Mouse (Mus musculus): ENCODE results near the gene Ttc23.

The Ttc23 gene

DNA sequence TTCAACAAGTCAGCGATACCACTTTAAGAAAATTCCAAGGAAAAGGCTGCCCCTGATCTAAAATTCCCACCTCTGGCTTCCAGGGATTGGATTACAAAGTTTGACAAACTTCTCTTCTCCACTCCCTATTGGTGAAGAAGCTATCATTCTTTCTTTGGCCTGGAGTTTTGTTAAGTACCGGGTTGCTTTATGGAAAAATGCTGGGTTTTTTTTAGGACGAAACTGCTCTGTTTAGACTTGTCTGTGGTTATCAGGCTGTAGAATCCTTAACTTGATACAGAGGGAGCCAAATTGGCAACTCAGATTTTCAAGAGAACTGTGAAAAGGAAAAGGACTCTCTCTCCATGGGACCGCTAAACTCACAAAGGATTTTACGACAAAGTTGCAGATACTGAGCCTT, at the start of gene Ttc23:
Gene Ttc23 (plus strand): TSS at position 134 of the 400 bp plus-strand sequence.
- no peak for DNase-seq (ENCODE audit: low spot score)

DNA sequence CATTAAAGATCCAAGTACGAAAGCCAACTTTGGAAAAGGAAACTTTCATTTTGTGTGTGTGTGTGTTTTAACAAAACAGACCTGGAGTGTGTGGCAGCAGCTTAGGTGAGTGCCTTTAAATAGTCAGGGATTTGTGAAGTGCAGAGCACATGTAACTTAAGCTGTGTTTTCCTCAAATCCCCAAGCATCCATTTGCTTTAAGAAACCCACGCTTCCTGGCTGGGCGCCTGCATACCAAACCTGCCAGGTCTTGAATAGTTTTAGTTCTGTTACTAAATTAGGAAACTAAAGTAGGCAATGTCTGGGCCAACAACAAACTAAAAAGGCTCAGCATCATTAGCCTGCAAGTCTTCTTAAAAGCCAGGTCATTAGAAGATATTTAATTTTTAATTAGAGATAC, 49.2 kb upstream of the Ttc23 start:
- DNase-seq (ENCODE audit: low spot score) = no peak

DNA sequence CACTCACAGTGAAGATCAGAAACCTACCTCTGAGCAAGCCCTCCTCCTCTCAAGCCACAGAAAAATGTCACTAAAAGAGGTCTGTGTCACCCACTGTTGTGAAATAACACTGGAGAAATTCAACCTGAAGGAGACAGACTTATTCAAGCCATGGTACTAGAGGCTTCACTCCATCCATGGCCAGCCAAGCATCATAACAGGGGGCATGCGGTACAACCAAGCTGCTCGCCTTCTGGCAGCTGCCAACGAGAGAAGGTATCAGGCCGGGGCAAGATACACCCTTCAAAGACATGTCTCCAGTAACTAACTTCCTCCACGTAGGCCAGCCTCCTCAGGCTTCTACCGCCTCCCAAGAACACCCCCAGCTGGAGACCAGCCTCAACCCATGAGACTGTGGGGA, 42.1 kb upstream of the Ttc23 start:
- no peak for DNase-seq (ENCODE audit: low spot score)

DNA sequence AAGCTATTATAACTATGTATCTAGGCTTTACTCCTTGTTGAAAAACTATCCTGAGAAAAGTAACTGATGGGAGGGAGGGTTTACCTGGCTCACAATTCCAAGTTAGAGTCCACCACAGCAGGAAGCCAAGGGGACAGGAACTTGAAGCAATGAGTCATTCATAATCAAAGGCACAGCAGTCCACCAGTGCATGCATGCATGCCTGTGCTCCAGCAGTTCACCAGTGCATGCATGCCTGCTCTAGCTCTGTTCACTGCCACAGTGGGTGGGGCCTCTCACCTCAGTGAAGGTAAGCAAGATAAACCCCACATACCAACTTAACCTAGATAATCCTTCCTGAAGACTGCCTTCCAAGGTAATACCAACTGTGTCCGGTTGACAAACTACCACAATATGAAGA, 41.0 kb upstream of the Ttc23 start:
- DNase-seq (ENCODE audit: low spot score) = no peak

DNA sequence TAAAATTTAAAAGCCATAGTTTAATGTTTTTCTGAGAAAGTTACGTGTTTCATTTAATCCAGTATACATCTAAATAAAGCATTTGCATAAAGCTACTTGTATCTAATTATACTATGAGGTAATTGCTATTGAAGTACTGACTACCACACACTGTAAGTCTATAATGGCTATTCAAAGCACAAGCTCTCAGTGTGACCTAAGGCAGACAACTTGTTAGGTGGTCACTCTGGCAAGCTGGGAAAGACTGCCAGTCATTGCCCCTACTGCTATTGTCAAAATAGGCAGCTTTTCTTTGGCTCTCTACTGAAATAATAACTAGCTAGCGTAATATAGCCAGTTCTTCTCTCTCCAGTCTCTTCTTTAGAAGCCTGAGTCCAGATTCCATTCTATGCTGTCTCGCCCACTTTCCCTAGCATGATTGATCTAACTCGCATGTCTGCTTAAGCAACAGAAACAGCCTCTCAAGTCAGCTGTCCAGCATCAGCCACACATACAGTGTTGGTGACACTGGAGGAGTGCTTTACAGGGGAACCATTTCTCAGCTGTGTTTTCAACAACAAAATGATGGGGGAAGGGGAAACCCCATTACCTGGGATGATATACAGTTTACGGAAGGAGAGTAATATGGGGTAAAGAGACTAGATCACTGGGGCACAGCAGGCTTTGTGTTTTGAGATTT, 39.4 kb upstream of the Ttc23 start:
- DNase-seq (ENCODE audit: low spot score) = no peak

DNA sequence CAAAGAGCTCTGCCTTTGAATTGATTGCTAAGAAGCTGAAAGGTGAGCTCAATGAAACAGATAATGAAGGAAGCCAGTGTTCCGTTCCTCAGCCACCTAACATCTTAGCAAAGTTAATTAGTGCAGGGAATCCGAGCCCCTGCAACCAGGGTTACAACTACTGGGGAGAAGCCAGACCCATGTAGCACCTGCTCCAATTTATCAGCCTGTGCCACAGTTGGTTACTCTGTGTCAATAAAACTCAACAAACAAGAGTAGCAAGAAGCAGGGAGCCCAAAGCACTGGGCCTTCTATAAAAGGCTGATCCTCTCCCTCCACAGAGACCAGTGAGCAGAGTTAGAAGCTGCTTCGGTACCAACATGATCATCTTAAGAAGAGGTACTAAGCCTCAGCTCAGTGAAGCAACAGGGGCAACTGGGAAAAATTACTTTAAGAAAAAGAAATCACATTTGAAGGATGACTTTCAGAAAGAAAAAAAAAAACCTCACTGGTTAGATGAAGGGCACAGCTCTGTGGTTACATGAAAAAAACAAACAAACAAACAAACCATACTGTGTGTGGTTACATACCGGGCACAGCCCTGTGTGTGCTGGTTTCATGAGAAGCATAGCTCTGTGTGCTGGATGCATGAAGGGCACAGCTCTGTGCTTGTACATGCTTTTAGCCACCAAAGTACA, 38.7 kb upstream of the Ttc23 start:
- no peak for DNase-seq (ENCODE audit: low spot score)

DNA sequence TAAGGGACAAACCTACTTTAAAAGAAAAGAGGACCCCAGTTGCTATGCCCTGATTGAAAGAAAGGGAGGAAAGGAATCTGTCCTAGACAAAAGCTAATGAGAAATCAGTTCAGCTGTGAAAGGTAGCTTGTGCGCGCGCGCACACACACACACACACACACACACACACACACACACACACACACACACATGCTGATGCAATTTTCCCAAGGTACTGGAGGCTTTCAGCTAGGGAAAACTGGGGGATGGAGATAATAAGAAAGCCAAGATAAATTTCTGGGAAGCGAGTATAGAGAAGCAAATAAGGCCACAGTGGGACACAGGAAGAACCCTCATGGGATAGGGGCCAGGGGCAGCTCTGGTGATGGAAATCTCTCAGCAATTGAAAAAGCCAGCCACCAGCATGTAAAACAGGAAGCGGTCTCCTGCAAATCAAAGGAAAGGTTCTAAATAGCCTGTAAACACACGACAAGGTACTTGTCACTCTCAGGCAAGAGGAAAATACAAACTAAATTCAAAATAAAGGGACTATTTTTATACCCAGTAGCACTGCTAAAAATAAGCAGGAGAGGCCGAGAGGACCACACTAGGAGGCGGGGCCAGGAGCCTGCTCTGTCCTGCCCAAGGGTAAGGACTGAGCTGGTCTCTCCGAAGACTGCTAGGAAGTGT, 33.3 kb upstream of the Ttc23 start:
- no peak for DNase-seq (ENCODE audit: low spot score)

DNA sequence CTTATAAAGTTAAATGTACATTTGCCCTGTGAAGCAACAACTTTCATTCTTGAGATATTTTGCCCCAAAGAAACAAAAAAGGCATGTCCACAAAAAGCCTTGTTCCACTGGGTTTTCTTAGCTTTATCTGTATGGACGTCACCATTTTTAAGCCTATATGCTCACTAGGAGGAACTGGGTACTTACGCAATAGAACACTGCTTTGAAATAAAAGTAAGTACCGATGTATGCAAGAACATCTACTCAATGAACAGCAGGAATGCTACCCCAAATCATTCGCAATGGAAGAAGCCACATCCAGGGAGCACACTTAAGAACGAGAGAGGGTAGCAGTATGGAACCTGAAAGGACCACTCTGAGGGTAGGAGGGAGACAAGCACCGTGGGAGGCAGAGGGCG, 32.7 kb upstream of the Ttc23 start:
- no peak for DNase-seq (ENCODE audit: low spot score)

DNA sequence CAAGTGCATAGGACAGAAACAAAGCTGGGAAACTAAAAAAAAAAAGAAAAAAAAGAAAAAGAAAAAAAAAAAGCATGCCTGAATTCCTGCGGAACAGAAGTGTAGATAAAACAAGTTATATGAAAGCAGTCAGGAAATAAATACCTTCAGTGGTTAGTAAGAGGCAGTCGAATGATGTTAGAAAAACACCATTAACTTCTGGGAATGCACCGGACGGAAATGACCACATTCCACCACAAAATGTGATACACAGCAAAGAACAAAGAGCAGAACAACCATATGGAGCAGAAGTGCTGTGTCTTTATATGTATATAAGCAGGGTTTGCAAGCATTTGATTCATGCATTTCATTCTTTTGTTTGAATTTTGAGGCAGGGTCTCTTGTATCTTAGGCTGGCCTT, 30.3 kb upstream of the Ttc23 start:
- DNase-seq (ENCODE audit: low spot score) = no peak

DNA sequence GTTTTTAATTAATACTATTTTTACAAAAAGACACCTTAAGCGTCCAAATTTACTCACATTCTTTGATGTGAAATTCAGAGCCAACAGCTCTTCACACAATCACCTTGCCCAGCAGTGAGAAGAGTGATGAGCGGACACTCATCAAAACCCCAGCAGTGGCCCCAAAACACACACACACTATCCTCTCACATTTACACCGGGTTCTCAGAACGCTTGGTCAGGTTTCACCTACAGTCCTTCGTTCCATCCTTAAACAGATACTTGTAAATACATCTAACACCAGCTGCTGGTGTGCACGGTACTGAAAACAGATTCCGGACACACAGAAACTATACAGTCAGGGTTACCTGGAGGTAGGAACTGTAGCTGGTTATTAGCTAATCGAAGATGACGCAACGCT, 29.6 kb upstream of the Ttc23 start:
- no peak for DNase-seq (ENCODE audit: low spot score)

DNA sequence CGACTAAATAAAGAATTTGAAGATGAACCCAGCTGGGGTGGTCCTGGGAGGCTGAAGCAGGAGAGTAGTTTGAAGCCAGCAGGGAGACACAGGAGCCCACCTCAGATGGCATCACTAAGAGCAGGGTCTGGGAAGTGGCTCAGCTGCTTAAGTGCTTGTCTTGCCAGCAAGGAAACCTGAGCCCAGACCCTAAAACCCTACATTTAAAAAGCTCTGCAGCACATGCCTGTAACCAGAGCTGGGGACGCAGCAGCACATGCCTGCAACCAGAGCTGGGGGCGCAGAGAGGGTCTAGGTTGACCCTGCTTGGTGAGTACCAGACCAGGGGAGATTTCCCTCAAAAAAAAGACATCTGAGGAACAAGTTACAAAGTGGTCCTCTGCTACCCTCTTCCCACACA, 28.9 kb upstream of the Ttc23 start:
- no peak for DNase-seq (ENCODE audit: low spot score)

DNA sequence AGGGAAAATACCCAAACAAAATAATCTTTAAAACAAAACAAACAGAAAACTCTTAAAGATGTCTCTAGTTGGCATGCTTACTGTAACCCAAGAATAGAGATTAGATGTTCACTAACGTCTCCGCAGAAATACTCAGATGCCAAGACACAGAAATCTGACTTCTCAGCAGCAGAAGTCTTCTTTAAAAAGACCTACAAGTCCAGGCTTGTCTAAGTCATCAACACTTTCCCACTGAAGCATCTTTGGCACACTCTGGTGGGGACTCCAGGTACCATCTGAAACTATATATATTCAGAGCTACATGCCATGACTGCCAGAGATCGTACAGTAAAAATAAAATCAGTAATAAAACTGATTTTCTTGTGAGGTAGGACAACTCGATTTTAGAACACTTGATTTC, 27.4 kb upstream of the Ttc23 start:
- DNase-seq (ENCODE audit: low spot score) = no peak

DNA sequence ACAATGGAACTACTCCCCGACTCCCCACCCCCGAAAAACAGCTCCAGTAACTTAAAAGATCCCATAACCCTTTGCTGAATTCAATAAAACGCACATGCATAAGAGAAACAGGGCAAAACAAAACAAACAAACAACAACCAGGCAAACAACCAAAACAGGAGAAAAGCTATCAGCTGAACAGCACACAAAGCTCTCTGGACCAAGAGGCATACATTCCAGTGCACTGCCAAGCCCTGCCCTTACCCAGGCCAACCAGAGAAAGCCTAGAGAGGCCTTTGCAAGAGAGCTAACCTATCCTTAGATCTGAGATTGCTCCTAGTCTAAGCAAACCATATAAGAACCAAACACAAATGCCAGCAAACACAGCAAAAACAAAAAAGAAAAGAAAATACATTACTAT, 25.1 kb upstream of the Ttc23 start:
- DNase-seq (ENCODE audit: low spot score) = no peak

DNA sequence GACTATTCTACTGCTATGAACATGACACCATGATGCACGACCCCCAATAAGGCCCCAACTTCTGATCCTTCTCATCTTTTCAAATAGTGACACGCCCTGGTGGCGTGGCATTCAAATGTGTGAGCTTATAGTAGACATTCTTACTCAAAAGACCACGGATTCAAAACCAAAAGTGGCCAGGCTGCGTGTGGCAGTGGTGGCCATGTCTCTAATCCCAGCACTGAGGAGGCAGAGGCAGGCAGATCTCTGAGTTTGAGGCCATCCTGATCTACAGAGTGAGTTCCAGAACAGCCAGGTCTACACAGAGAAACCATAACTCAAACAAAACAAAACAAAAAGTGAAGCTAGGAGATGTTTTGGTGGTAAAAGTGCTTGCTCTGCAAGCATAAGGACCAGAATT, 20.5 kb upstream of the Ttc23 start:
- no peak for DNase-seq (ENCODE audit: low spot score)

DNA sequence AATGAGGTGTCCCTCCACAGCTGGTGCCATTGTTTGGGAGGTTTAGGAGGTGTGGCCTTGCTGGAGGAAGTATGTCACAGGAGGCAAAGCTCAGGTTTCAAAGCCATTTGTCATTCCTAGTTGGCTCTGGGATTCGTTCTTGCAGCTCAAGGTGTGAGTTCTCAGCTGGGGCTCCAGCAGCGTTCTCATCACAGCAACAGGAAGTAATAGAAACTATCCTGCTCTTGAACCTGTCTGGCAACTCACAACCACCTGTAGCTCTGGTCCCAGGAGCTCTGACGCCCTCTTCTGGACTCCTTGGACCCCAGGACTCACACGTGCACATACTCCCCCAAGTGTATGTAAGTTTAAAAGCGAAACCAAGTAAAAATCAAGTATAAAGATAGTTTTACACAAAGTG, 17.5 kb upstream of the Ttc23 start:
- DNase-seq (ENCODE audit: low spot score) = no peak

DNA sequence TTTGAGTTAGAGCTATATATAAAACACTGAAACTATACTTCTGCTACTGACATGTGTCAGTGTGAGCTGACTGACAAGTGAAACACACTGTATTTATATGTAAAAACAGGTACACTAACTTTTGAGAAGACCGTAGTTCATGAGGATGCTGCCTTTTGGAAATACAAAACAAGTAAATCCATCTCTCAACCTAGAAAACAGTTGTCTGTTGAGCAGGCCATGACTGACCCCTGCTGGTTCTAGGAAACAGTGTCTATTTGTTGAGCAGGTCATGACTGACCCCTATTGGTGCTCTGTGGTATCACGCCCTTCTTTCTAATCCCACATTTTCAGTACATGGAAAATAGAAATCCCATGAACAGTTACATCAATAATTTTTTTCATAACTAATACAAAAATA, 16.4 kb upstream of the Ttc23 start:
- DNase-seq (ENCODE audit: low spot score) = peak; percentile 32

DNA sequence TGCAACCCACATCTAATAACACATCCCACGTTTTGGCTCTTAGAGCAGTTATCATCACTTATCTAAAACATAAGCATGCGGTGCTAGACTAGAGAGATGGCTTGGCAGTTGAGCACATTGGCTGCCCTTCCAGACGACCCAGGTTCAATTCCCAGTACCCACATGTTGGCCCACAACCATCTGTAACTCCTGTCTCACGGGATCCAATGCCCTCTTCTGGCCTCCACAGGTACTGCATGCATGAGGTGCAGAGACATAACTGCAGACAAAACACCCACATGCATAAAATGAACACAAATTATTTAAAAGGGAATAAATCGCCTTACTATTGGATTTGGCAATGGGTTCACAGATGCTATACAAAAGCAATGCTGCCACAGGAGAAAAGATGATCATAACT, 14.8 kb upstream of the Ttc23 start:
- no peak for DNase-seq (ENCODE audit: low spot score)

DNA sequence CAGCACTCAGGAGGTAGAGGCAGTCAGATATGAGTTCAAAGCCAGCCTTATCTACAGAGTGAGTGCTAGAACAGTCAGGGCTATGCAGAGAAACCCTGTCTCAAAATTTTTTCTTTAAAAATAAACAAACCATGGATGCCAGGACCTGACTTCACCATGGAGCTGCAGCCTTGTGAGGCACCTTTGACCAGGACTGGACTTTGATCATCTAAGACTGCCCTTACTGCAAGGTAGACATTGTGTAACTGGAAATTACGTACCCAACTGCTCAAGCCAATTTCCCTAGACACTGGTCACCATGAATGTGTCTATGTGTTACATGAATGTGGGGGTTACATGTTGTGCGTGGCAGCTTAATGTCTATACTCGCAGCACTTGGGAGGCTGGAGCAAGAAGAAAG, 13.0 kb upstream of the Ttc23 start:
- DNase-seq (ENCODE audit: low spot score) = no peak

DNA sequence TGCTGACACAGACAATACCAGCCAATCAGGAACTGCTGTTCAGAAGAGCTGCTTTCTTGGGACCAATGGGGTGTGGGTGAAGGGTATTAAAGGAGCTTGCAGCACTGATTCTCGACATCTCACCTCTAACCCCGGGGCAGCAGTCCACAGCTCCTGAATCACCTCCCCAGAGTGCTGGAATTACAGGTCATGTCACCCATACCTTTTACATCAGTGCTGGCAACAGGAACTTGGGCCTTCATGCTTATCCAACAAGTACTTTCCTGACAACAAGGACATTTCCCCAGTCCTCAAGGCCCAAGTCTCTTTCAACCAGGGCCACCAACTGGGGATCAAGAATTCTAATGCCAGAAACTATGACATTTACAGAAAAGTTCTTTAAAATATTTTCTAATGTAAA, 11.0 kb upstream of the Ttc23 start:
- DNase-seq (ENCODE audit: low spot score) = no peak

DNA sequence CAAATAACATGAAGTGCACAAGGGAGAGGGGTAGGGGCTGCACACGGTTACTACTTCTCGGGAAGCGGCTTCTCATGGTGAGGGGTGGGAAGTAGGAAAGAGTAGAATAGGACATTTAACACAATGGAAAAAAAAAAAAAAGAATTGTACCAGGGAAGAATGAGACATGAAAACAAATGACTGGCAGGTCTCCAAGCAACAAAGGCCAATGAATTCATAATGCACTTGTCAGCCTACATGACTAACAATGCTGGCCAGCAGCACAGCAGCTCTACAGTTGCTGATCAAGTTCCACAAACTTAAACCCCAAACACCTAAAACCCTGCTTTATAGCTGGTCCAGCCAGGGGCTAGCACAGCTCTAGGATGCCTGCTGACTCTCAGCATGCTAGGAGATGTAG, 8.2 kb upstream of the Ttc23 start:
- no peak for DNase-seq (ENCODE audit: low spot score)

DNA sequence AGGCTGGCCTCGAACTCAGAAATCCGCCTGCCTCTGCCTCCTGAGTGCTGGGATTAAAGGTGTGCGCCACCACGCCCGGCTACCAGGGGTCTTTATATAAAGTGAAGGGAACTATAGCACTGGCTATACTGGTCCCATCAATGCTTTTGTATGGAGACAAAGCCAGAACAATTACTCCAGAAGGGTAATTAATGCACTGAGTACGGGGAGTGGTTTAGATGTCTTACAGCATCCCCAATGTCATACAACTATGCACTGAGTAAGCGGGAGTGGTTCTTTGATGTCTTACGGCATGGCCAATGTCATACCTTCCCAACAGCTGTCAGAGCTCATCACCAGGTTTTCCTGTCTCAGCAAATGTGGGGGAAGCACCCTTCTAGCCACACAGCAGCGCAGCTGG, 4.3 kb upstream of the Ttc23 start:
- DNase-seq (ENCODE audit: low spot score) = no peak

DNA sequence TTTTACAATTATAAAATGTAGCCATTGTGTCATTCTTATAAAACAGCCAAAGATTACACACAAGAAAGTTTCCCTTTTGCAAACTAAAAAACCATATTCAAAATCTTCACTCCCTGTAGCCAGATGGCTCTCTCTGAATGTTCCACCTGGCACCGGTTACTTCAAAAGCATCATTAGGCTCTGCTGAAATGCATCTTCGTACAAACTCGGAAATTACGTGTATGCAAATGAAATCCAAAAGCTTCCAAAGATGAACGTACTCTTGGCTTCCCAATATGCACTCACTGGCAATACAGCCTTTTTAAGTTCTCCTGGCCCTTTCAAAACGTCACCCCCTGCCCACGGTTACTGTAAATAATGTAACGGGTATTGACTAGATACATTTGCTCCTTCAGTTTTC, 2.9 kb upstream of the Ttc23 start:
- DNase-seq (ENCODE audit: low spot score) = no peak

DNA sequence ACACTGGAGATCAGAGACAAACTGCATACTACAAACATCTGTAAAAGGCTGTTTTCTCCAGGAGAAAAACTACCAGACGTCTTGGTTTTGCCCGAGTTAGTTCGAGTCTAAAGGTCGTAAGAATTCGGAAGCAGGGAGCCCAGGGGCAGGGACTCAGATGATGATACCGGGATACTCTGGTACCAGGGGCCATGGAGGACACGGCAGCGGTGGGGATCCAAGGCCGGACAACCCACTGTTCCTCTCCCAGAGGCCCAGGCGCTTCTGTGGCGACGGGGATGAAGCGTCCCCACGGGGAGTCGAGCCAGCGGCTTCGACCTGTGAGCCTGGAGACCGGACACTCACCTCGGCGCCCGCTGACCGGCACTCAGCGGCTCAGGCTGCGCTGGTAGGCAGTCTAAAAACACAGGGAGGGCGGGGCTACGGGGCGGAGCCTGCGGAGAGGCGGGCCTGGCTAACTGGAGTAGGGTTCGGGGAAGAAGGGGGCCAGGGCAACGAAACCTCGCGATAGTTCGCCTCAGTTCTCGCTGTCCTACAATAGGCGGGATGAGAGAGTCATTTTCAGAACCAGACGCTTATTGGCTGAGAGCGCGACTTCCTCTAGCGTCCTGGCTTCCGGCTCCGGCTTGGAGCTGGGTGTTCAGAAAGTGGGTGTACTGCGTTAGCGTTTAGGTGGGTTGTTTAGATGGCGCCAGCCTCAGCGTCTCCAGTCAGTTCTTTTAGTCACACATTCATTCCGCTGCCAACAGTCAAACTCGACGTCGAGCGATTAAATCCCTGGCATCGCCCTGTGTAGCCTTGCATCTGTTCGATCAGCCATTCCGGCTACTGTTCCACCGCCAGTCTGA, 2.2 kb upstream of the Ttc23 start, which contains the start of gene Lrrc28:
Gene Lrrc28 (minus strand): TSS at position 436 of the 848 bp plus-strand sequence.
- DNase-seq (ENCODE audit: low spot score) = peak; percentile 93

Measured in ovary, postnatal 10 days (tissue).